Mouse (Mus musculus) adrenal gland, postnatal 4 days (tissue): ENCODE data around the gene Krt87. TPM values are rescaled to one million over a fixed set of nuclear protein-coding genes. Genes with fewer than 3 reads are reported as not detected.

ENCODE experiments used
- DNase-seq, 2 experiments: peaks; one replicate each; pipeline ENCODE4 v3.0.0; 2021 to 2022; ENCODE audit warnings: low spot score in 2 of 2, mixed read lengths in 2 of 2
- long read RNA-seq, 2 experiments: library from polyadenylated mRNA; stranded (forward); transcript quantifications; one replicate each; pipeline ENCODE4 v2.0.0; 2021
- total RNA-seq, 2 experiments: library from RNA; stranded (reverse); gene quantifications; 2 replicates each; pipeline ENCODE4 v1.2.3; 2021

Krt87 gene
- not detected for total RNA-seq
- long read RNA-seq, experiment 1 = 0 reads
- long read RNA-seq, experiment 2 = 0 reads

GRCm38 (mm10) chr15:101438555-101438954 is at the start of gene Krt87:
Krt87 (minus strand) TSS chr15:101438804.
- no peak for DNase-seq

DNA sequence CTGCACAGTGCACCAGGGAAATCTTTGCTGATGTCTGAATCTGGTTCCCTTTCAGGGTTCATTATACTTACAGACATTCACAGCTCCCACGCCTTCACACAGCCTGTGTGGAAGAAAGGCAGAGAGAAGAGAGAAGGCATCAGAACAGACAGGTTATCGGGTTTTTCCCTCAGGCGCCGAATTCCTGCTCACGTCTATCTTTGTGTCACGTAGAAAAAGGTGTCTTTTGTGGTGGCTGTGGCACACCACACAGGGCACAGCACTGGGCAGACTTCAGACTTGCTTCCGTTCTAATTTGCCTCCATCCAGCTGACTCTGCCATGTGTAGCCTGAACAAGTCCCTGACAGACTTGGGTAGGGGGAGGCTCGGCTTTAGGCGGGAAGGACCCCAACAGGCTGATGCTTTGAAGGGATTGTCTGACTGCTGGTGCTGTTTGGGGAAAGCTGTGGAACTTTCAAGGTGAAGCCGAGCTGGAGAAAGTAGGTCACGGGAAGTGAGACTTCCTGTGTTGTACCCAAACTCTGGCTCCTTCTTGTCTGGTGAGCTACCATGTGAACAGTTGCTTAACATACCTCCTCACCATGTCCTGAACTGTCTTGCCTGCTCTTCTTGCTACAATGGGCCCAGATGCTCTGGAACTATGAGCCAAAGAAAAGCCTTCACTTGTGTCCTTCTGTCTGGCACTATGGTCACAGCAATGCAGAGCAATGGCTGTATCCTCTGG is 47.5 kb upstream of the Krt87 start:
- no peak for DNase-seq

DNA sequence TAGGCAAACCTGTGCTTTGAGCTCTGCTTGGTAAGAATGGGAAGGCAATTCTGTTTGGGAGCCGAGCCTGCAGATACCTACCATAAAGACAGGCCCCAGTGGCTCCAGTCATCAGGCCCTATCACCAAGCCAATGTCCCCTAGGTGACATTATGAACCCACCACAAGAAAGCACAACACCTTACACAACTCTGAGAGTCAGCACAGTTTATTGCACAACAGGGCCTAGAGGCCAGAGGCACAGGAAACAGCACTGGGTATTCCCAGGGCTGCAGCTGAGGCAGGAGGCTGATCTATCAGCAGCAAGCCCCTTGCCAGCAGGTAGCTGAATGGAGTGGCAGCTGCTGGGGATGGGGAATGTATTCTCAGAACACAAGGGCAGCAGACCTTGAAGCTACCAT is 46.3 kb upstream of the Krt87 start:
- no peak for DNase-seq

- no peak for DNase-seq
Observed at GRCm38 (mm10) chr15:101483646-101484045, 45.0 kb upstream of the Krt87 start.

DNA sequence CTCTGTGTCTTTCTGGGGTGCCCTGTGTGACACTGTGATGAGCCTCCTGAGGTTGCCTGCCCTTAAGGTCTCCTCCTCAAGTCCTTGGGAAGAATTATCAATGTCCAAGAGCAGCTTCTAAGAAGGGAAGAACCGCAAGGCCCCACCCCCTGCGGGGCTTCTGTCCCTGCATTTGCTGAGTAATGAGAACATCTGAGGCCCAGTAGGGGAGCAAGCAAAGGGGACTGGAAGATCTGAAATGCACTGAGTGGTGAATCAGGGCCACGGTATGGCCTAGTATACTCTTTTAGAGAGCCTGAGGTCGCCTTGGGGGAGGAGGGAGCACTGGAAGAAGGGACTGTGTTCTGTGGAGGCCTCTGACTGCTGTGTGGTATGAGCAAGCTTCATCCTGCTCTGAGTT is 43.5 kb upstream of the Krt87 start:
- DNase-seq = no peak

DNA sequence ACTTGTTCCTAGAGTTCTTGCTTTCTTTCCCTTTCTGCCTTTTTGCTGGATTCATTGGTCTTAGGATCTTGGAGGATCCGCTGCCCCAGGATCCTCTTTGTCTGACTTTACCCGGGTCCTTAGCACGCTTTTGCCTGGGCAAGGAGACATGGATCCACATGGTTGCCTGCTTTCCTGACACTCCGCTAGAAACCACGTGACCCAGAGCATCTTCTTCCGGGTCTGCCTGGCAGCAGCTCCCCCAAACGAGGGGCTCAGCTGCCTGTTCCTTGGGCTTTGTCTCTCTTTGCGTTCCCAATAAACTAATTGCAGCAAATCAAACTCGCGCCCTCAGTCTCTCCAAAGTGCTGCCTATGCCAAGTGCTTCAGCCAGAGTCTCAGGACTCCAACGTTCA is 41.1 kb upstream of the Krt87 start:
- no peak for DNase-seq

- DNase-seq = peak in 1 of 2 experiments; percentile 13
Observed at GRCm38 (mm10) chr15:101479007-101479665, 40.5 kb upstream of the Krt87 start.

DNA sequence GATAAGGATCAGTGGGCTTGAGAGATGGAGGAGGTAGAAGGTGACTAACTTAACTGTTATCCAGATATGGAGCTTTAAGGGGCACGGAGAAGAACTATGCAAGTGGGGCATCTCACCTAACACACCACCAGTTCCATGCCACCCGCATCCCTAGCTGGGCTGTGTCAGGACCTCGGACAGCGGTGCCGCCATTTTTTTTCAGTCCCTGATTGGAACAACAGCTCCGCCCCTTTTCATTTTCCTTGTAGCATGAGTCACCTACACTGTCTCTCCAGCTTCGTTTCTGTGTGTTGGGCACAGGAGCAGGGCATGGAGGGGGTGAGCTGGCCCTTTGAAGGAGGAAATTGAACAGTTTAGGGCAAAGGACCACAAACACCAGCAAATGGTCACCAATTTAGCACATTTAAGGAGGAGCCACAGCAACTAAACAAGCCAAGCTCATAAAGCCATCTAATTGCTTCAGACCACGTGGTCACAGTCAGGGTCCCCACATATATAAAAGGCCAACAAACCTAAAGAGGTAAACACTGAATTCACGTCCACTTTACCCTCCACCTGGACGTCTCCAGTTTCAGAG is 34.4 kb upstream of the Krt87 start, which contains the start of gene Krt86:
Krt86 (plus strand) TSS at position 527 of the 577 bp plus-strand sequence.
- DNase-seq = peak; percentile 18 to 22

DNA sequence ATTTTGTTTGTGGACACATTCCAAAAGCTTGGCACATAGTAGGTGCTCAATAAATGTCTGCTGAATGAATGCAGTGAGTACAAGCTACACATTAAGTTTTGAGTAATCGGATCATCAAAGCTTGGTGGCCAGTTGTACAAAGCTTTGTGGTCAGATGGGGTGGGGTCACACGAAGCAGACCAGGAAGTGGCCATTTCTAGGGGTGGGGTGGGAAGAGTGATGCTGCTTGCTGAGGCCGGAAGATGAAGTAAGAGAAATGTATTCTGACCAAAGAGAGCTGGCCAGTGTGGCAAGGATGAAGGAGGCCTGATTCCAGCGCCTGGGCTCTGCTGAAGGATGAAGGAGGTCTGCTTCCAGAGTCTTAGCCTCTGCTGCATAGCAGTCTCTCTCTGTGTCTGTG is 30.5 kb upstream of the Krt87 start:
- DNase-seq = no peak

- DNase-seq = no peak
Observed at GRCm38 (mm10) chr15:101463651-101464050, 25.0 kb upstream of the Krt87 start, which contains the start of gene Krt81. Krt81 (minus strand) TSS chr15:101463751.

DNA sequence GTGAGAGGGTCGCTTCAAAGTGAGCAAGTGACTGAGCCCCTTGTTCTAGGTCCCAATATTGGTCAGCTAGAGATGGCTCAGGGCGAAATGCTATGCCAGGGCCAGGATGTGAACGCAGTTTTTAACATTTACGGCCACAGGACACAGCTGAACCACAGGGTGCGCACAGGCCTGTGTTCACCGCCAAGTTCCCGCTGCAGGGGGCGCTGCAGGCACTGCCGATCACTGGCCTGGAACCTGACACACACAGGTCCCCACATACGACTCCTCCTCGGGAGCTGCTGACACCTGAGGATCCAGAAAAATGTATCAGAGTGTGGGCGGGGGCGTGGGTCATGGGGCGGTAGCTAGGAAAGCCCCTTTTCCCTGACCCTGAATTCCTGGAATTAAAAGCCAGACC is 20.7 kb upstream of the Krt87 start:
- no peak for DNase-seq

DNA sequence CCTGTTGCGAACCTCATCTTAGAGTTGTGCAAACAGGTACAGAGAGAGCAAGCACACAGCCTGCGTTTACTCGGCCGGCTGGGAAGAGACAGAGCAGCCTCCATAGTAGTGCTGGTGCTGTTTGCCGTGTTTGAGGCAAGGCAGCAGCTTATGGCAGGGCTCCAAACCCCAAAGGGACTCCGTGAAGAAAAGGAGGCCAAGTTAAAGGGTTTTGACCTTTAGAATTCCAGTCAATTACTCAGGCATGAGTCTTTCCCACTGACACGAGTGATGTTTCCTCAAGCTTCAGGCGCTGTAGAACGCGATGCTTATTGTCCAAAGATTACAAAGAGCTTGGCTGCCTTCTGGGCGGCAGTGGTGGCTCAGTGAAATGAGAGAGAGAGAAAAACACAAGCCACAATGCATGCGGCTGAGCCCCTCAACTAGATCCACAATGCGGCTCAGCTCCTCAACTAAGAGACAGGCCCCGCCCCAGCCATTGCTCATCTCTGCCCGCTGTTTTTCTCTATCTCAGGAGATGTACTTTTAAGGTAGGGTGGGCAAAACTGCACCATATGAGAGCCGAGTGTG is 19.8 kb upstream of the Krt87 start:
- no peak for DNase-seq

GRCm38 (mm10) chr15:101455891-101456290 is 17.3 kb upstream of the Krt87 start:
- no peak for DNase-seq

DNA sequence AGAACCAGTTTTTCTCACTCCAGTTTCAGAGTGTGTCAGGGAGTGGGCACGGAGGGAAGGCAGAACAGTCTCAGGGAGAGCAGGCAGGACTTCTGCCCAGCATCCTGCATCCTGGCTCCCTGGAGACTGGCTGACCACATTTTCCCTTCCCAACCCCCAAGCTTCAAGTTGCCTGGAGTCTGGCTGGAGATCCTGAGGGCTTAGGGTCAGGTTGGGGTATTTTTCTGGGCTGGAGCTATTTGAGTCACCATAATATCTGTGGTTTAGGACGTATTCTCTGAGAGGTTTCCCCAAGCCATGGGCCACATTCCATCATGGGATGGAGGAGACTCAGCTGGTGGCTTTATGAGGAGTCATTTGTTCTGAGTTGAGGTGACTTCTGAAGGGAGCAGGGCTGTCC is 16.7 kb upstream of the Krt87 start:
- no peak for DNase-seq

GRCm38 (mm10) chr15:101454774-101455173 is 16.2 kb upstream of the Krt87 start:
- DNase-seq = no peak

GRCm38 (mm10) chr15:101453093-101453736 is 14.6 kb upstream of the Krt87 start:
- peak; percentile 54 to 59 for DNase-seq

DNA sequence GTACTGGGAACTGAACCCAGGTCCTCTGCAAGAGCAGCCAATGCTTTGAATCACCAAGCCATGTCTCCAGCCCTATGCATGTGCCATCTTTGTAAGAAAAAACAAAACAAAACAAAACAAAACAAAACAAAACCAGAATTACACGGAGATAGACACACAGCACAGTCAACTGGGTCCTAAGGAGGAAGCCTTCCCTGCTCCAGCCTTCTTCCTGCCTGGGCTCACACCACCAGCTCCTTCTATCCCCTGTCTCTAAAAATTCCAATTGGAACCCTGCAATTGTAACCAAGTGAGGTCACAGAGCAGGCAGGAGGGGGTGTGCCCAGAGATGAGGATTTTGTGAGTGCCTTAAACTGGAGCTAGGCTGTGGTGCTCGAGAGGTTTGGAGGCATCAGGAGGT is 8.8 kb upstream of the Krt87 start, which contains the start of gene Krt88:
Krt88 (plus strand) TSS at position 301 of the 400 bp plus-strand sequence.
- no peak for DNase-seq

GRCm38 (mm10) chr15:101446572-101446971 is 8.0 kb upstream of the Krt87 start:
- no peak for DNase-seq

DNA sequence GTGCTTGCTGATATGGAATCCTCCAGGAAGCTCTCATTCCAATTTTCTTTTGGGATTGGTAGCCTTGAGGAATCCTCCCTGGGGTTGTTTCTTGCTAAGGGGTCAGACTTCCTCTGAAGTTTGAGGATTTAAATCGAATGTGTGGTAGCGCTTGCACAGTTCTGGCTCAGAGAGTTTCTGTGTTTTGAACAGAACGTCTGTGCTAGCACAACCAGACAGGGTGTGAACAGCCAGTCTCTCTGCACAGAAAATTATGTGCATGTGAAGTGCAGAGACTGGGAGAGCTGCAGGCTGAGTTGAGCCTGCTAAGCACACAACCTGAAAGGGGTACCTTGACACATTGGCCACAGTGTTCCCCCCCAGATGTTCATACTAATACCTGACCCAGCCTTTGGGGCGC is 2.2 kb upstream of the Krt87 start:
- no peak for DNase-seq

DNA sequence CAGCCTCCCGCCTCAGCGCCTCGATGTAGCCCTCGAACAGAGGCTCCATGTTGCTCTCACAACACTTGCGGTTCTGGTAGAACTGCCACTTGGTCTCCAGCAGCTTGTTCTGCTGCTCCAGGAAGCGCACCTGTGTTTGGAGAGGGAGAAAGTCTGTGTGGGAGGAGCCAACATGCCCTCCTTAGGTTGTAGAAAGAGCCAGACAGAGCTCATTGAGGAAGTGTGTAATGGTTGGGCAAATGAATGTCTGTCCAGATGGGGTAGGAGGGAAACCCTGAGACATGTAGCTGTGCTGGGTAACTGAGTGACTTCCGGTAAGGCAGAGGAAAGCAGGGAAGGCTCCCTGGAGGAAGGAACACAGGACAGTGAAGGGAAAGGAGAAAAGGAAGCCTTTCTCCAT is 2.0 kb downstream of the Krt87 start:
- no peak for DNase-seq

- DNase-seq = no peak
Observed at GRCm38 (mm10) chr15:101424914-101425313, 13.7 kb downstream of the Krt87 start.
